Mouse (Mus musculus): ENCODE results near the gene Cmip. TPM values are rescaled to one million over a fixed set of nuclear protein-coding genes. Genes with fewer than 3 reads are reported as not detected.

Cmip gene
- not detected in 2 replicates for polyA plus RNA-seq (2012; ENCODE audit: insufficient read depth, insufficient read length, low replicate concordance, missing spikeins)

GRCm38 (mm10) chr8:117257029-117257820 lies at the start of gene Cmip:
Cmip (plus strand) TSS chr8:117257064.
- WGBS, result under 1% methylated on average over 65 of the region's 65 CpGs
- TF ChIP-seq CTCF (IDR thresholded peaks at IDR 0.05; ENCODE audit: insufficient read depth, low read depth, low read length) (no peak), POLR2A (IDR thresholded peaks at IDR 0.05; ENCODE audit: insufficient read depth, low read depth, low read length) (0 out of 2 replicates have a peak, but pooled peaks have one; percentile 8)
- H3K27ac ChIP-seq (ENCODE audit: insufficient read depth, low read depth, low read length), result peak within 1 kb of the TSS; percentile 96
- peak within 1 kb of the TSS; percentile 99 for H3K4me3 ChIP-seq (ENCODE audit: insufficient read depth, low read depth, low read length)
- peaks cover 30% of the 10 kb centered on the region for H3K4me1 ChIP-seq (ENCODE audit: control insufficient read depth, insufficient read depth, low read length)

- no peak for TF ChIP-seq POLR2A (IDR thresholded peaks at IDR 0.05; ENCODE audit: insufficient read depth, low read depth, low read length)
- TF ChIP-seq CTCF (IDR thresholded peaks at IDR 0.05; ENCODE audit: insufficient read depth, low read depth, low read length), result no peak
- Histone ChIP-seq H3K4me3 (ENCODE audit: insufficient read depth, low read depth, low read length) (no peak overlapping the region), H3K27ac (ENCODE audit: insufficient read depth, low read depth, low read length) (no peak overlapping the region), H3K4me1 (ENCODE audit: control insufficient read depth, insufficient read depth, low read length) (peaks cover 2% of the 10 kb centered on the region; the same call in 1 of the 2 replicates)
- 74% methylated on average over 12 of the region's 12 CpGs for WGBS
Observed at GRCm38 (mm10) chr8:117209150-117209549, 47.7 kb upstream of the Cmip start.

GRCm38 (mm10) chr8:117212100-117212499 lies 44.8 kb upstream of the Cmip start:
- Histone ChIP-seq H3K4me3 (ENCODE audit: insufficient read depth, low read depth, low read length) (no peak overlapping the region), H3K27ac (ENCODE audit: insufficient read depth, low read depth, low read length) (no peak overlapping the region), H3K4me1 (ENCODE audit: control insufficient read depth, insufficient read depth, low read length) (peaks cover 2% of the 10 kb centered on the region; the same call in 1 of the 2 replicates)
- WGBS, result 69% methylated on average over 11 of the region's 11 CpGs
- TF ChIP-seq POLR2A (IDR thresholded peaks at IDR 0.05; ENCODE audit: insufficient read depth, low read depth, low read length) (no peak), CTCF (IDR thresholded peaks at IDR 0.05; ENCODE audit: insufficient read depth, low read depth, low read length) (no peak)

GRCm38 (mm10) chr8:117217724-117218123 lies 39.1 kb upstream of the Cmip start:
- H3K4me3 ChIP-seq (ENCODE audit: insufficient read depth, low read depth, low read length), result no peak overlapping the region
- WGBS, result 91% methylated on average over 2 of the region's 2 CpGs
- no peaks in the 10 kb centered on the region for H3K4me1 ChIP-seq (ENCODE audit: control insufficient read depth, insufficient read depth, low read length)
- H3K27ac ChIP-seq (ENCODE audit: insufficient read depth, low read depth, low read length), result no peak overlapping the region
- no peak for TF ChIP-seq POLR2A (IDR thresholded peaks at IDR 0.05; ENCODE audit: insufficient read depth, low read depth, low read length)
- no peak for TF ChIP-seq CTCF (IDR thresholded peaks at IDR 0.05; ENCODE audit: insufficient read depth, low read depth, low read length)

GRCm38 (mm10) chr8:117222396-117222795 lies 34.5 kb upstream of the Cmip start:
- TF ChIP-seq POLR2A (IDR thresholded peaks at IDR 0.05; ENCODE audit: insufficient read depth, low read depth, low read length), result no peak
- TF ChIP-seq CTCF (IDR thresholded peaks at IDR 0.05; ENCODE audit: insufficient read depth, low read depth, low read length), result no peak
- no peak overlapping the region for H3K27ac ChIP-seq (ENCODE audit: insufficient read depth, low read depth, low read length)
- 0 out of 2 replicates have a peak, but pooled peaks cover 6% of the 10 kb centered on the region for H3K4me1 ChIP-seq (ENCODE audit: control insufficient read depth, insufficient read depth, low read length)
- no peak overlapping the region for H3K4me3 ChIP-seq (ENCODE audit: insufficient read depth, low read depth, low read length)
- WGBS, result 66% methylated on average over 6 of the region's 6 CpGs

GRCm38 (mm10) chr8:117224630-117225029 lies 32.2 kb upstream of the Cmip start:
- TF ChIP-seq POLR2A (IDR thresholded peaks at IDR 0.05; ENCODE audit: insufficient read depth, low read depth, low read length) (no peak), CTCF (IDR thresholded peaks at IDR 0.05; ENCODE audit: insufficient read depth, low read depth, low read length) (peak; percentile 80)
- H3K4me1 ChIP-seq (ENCODE audit: control insufficient read depth, insufficient read depth, low read length), result 0 out of 2 replicates have a peak, but pooled peaks cover 6% of the 10 kb centered on the region
- peak overlapping the region; percentile 25 for H3K4me3 ChIP-seq (ENCODE audit: insufficient read depth, low read depth, low read length)
- WGBS, result 11% methylated on average over 9 of the region's 9 CpGs
- H3K27ac ChIP-seq (ENCODE audit: insufficient read depth, low read depth, low read length), result no peak overlapping the region

GRCm38 (mm10) chr8:117226306-117226705 lies 30.6 kb upstream of the Cmip start:
- 92% methylated on average over 12 of the region's 12 CpGs for WGBS
- TF ChIP-seq POLR2A (IDR thresholded peaks at IDR 0.05; ENCODE audit: insufficient read depth, low read depth, low read length) (no peak), CTCF (IDR thresholded peaks at IDR 0.05; ENCODE audit: insufficient read depth, low read depth, low read length) (no peak)

GRCm38 (mm10) chr8:117227339-117227738 lies 29.5 kb upstream of the Cmip start:
- H3K4me3 ChIP-seq (ENCODE audit: insufficient read depth, low read depth, low read length), result no peak overlapping the region
- WGBS, result 74% methylated on average over 2 of the region's 2 CpGs
- H3K27ac ChIP-seq (ENCODE audit: insufficient read depth, low read depth, low read length), result no peak overlapping the region
- H3K4me1 ChIP-seq (ENCODE audit: control insufficient read depth, insufficient read depth, low read length), result 0 out of 2 replicates have a peak, but pooled peaks cover 6% of the 10 kb centered on the region
- TF ChIP-seq POLR2A (IDR thresholded peaks at IDR 0.05; ENCODE audit: insufficient read depth, low read depth, low read length) (no peak), CTCF (IDR thresholded peaks at IDR 0.05; ENCODE audit: insufficient read depth, low read depth, low read length) (no peak)

More at GRCm38 (mm10) chr8:117226306-117226705, 30.6 kb upstream of the Cmip start:
- H3K27ac ChIP-seq (ENCODE audit: insufficient read depth, low read depth, low read length), result no peak overlapping the region
- H3K4me1 ChIP-seq (ENCODE audit: control insufficient read depth, insufficient read depth, low read length), result 0 out of 2 replicates have a peak, but pooled peaks cover 6% of the 10 kb centered on the region
- H3K4me3 ChIP-seq (ENCODE audit: insufficient read depth, low read depth, low read length), result no peak overlapping the region

GRCm38 (mm10) chr8:117233199-117233598 lies 23.7 kb upstream of the Cmip start:
- Histone ChIP-seq H3K27ac (ENCODE audit: insufficient read depth, low read depth, low read length) (no peak overlapping the region), H3K4me1 (ENCODE audit: control insufficient read depth, insufficient read depth, low read length) (no peaks in the 10 kb centered on the region), H3K4me3 (ENCODE audit: insufficient read depth, low read depth, low read length) (no peak overlapping the region)
- WGBS, result 90% methylated on average over 7 of the region's 7 CpGs
- TF ChIP-seq CTCF (IDR thresholded peaks at IDR 0.05; ENCODE audit: insufficient read depth, low read depth, low read length) (no peak), POLR2A (IDR thresholded peaks at IDR 0.05; ENCODE audit: insufficient read depth, low read depth, low read length) (no peak)
